Mouse (Mus musculus): ENCODE data around the gene Olfr351.

The Olfr351 gene

GRCm38 (mm10) chr2:36862560-36862959 lies at the start of gene Olfr351:
TSS of gene Olfr351 (minus strand) at chr2:36862660.
- DNase-seq (ENCODE audit: low read depth, low spot score), result no peak

DNA sequence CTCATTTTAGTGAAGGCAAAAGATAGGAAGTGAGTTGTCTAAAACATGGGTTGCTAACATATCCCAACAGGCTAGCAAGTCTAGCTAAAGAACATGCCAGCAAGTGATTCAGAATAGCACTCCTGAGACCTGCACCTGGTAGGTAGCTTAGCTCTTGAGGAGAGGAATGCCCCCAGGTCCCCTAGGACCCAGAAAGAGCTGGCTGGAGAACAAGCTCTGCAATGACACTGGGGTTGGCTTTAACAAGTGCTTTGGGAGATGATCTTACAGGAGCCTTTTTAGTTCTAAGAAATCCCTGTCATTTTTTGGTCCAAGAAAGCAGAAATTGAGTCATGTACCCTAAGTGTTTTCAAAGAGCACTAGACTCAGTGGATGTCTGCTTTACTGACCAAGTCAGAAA lies 42.9 kb upstream of the Olfr351 start, which contains the start of gene Olfr354:
Olfr354 (plus strand) TSS at position 301 of the 400 bp plus-strand sequence.
- no peak for DNase-seq (ENCODE audit: low read depth, low spot score)

- DNase-seq (ENCODE audit: low read depth, low spot score), result no peak
Observed at GRCm38 (mm10) chr2:36897114-36897513, 34.7 kb upstream of the Olfr351 start.

- no peak for DNase-seq (ENCODE audit: low read depth, low spot score)
Observed at GRCm38 (mm10) chr2:36892836-36893235, 30.4 kb upstream of the Olfr351 start, which contains the start of gene Olfr353. TSS of gene Olfr353 (minus strand) at chr2:36892936.

DNA sequence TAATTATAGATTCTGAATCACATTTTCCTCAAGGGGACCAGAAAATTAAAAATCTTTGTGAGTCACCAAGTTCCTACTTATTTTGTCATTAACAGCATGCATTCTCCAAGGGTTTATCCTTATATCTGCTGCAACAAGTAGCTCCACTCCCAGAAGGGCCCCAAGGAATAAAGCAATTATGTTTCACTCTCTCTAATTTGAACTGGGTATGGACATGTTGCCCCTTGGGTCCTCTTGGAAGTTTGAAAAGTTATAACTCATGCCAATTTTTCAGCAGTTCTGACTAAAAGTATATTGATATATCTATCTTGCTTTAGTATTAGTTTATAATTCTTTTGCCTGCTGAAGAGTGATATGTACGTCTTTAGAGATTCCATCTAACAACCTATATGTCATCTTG lies 5.7 kb upstream of the Olfr351 start, which contains the start of gene Olfr352:
Olfr352 (plus strand) TSS at position 301 of the 400 bp plus-strand sequence.
- no peak for DNase-seq (ENCODE audit: low read depth, low spot score)

- no peak for DNase-seq (ENCODE audit: low read depth, low spot score)
Observed at GRCm38 (mm10) chr2:36846010-36846409, 16.4 kb downstream of the Olfr351 start, which contains the start of gene Olfr350. TSS of gene Olfr350 (plus strand) at chr2:36846310.

DNA sequence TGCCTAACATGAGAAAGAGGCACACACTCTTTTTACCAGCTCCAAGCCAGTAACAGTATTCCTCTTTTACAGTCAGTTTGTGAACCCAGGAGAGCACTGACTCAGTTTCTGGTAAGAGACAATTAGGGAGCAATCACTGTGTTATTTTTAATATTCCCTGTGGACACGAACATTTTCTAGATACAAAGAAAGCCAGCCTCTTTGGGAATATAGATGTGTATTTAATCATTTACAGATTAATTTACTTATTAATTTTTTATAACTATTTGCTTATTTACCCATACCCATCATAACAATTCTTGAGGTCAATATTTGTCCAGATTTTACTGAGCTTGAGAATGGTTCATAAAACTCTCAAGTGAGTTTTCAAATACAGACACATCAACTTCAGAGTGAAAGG lies 45.5 kb downstream of the Olfr351 start, which contains the start of gene Olfr3:
Olfr3 (minus strand) TSS at position 101 of the 400 bp plus-strand sequence.
- DNase-seq (ENCODE audit: low read depth, low spot score), result no peak
